Mouse (Mus musculus): ENCODE data around the gene Cideb. TPM values are rescaled to one million over a fixed set of nuclear protein-coding genes. Genes with fewer than 3 reads are reported as not detected.

Gene Cideb
- polyA plus RNA-seq, 1 experiment from 2014 or later = 8.1 TPM

DNA sequence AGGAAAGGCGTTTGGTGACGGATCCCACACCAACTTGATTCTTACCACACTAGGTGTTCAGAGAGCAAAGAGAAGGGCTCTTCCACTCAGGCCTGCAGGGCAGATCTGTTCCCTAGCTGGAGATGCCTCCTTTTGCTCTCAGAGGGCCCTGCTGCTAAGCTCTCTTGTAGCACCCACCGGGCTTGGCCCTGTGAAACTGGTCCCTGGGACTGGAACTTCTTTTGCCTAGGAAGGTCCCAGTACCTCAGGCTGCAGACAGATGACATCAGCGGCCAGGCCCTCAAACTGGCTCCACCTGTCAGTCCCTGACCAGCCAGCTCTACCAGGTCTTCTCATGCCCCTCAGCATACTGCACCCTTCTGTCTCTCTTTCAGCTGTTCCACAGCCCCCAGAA lies 44.5 kb downstream of the Cideb start, which contains the start of gene Tgm1:
Gene Tgm1 (minus strand): TSS at position 198 of the 394 bp plus-strand sequence.
- Histone ChIP-seq H3K4me1 (replicated peaks; ENCODE audit: control insufficient read depth, insufficient read depth, low read length) (peaks cover 9% of the 10 kb centered on the region; the same call in 1 of the 2 replicates), H3K9ac (ENCODE audit: low read length) (no peak within 1 kb of the TSS), H3K36me3 (ENCODE audit: control insufficient read depth, insufficient read depth, low read length) (peaks cover 27% of the 10 kb centered on the region), H3K4me2 (ENCODE audit: low read length) (peak within 1 kb of the TSS; percentile 48), H3K4me3 (ENCODE audit: low read depth, low read length) (peak within 1 kb of the TSS; percentile 14; the same call in 1 of the 2 replicates), H3K27me3 (replicated peaks; ENCODE audit: control insufficient read depth, insufficient read depth, low read length) (peaks cover 8% of the 10 kb centered on the region; the same call in 1 of the 2 replicates), H3K9me3 (ENCODE audit: control insufficient read depth, low read length) (no peaks in the 10 kb centered on the region), H3K27ac (ENCODE audit: low read depth) (no peak within 1 kb of the TSS)
- peak; percentile 62 for DNase-seq (ENCODE audit: low spot score)
- 23% methylated on average over 4 of the region's 4 CpGs for WGBS
- peak; percentile 21 for ATAC-seq (replicated peaks; ENCODE audit: low FRiP score, low TSS enrichment, low read depth)

DNA sequence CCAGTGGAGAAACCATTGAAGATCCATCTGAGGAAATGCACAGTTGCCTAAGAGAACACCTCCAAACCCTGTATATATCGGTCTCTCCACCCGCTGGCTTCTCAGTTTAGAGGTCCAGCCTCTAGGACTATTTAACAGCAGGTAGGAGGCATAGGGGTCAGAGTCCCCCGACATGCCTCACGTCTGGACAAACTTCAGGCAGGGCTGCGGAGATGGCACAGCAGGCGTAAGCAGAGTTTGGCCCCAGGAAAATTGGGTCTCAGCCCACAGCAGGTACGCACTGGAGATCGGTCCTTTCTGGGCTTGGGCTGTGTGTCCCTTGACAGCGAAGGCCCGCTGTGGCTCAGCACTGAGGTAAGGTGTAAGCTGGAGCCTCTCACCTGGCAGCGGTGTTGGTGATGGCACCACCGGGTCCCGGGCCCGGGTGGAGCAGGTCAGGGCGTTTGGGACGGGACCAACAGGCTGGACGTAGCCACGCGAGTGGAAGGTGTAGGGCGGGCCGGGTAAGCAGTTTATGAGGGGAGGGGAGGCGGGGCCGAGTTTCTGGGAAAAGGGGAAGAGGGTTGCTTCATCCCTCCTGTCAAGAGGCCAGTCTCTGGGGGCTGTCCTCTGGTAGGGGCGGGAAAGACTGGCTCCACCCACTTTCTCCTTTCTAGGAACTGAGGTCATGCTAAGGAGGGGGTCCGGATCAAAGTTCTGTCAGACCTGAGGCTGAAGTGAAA lies 45.1 kb downstream of the Cideb start:
- peak overlapping the region; percentile 14; the same call in 1 of the 2 replicates for H3K4me3 ChIP-seq (ENCODE audit: low read depth, low read length)
- peaks cover 22% of the 10 kb centered on the region for H3K36me3 ChIP-seq (ENCODE audit: control insufficient read depth, insufficient read depth, low read length)
- peaks cover 9% of the 10 kb centered on the region; the same call in 1 of the 2 replicates for H3K4me1 ChIP-seq (replicated peaks; ENCODE audit: control insufficient read depth, insufficient read depth, low read length)
- peak; percentile 51 for ATAC-seq (replicated peaks; ENCODE audit: low FRiP score, low TSS enrichment, low read depth)
- H3K27ac ChIP-seq (ENCODE audit: low read depth) = no peak overlapping the region
- no peak for DNase-seq (ENCODE audit: low spot score)
- WGBS = 16% methylated on average over 25 of the region's 25 CpGs
- peaks cover 8% of the 10 kb centered on the region; the same call in 1 of the 2 replicates for H3K27me3 ChIP-seq (replicated peaks; ENCODE audit: control insufficient read depth, insufficient read depth, low read length)
- H3K9ac ChIP-seq (ENCODE audit: low read length) = no peak overlapping the region
- H3K9me3 ChIP-seq (ENCODE audit: control insufficient read depth, low read length) = no peaks in the 10 kb centered on the region
- peak overlapping the region; percentile 48 for H3K4me2 ChIP-seq (ENCODE audit: low read length)

DNA sequence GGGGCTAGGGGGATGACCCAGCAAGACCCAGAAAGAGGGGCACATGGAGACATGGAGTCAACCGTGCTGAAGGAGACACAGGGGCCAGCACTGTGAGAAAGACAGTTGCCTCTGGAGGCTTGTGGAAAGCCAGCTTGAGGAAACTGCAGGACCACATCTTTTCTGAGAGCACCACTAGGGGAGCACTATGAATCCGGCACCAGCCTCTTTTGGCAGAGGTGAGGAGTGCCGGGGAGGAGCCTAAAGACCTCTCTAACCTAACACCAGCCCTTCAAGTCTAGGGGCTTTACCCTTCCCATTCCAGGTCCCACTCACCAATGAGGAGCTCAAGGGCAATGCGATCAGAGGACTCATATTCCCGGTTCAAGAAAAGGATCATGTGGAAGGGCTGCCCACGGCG lies 46.5 kb downstream of the Cideb start:
- DNase-seq (ENCODE audit: low spot score) (no peak), ATAC-seq (replicated peaks; ENCODE audit: low FRiP score, low TSS enrichment, low read depth) (no peak)
- Histone ChIP-seq H3K9me3 (ENCODE audit: control insufficient read depth, low read length) (no peaks in the 10 kb centered on the region), H3K4me1 (replicated peaks; ENCODE audit: control insufficient read depth, insufficient read depth, low read length) (peaks cover 9% of the 10 kb centered on the region; the same call in 1 of the 2 replicates), H3K36me3 (ENCODE audit: control insufficient read depth, insufficient read depth, low read length) (peaks cover 8% of the 10 kb centered on the region), H3K9ac (ENCODE audit: low read length) (no peak overlapping the region), H3K4me3 (ENCODE audit: low read depth, low read length) (no peak overlapping the region), H3K4me2 (ENCODE audit: low read length) (no peak overlapping the region), H3K27ac (ENCODE audit: low read depth) (no peak overlapping the region), H3K27me3 (replicated peaks; ENCODE audit: control insufficient read depth, insufficient read depth, low read length) (peaks cover 8% of the 10 kb centered on the region; the same call in 1 of the 2 replicates)
- 82% methylated on average over 7 of the region's 7 CpGs for WGBS

DNA sequence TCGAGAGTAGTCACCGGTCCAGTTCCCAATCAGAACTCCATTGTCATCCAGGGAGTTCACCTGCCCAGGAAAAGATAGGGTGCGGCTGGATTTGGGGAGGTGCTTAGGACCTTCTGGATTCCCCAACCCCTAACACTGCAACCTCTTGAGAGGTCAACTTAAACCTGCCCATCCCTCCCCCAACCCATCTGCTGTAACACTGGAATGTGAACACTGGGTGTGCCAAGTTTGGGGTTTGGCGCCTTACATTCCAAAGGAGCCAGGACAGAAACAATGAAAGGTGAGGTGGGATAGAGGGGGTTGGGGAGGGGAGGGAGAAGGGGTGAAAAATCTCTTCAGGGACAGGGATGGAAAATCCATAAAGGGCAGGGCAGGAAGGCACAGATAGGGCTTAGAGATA lies 48.7 kb downstream of the Cideb start:
- DNase-seq (ENCODE audit: low spot score) = no peak
- 79% methylated on average over 4 of the region's 4 CpGs for WGBS
- H3K36me3 ChIP-seq (ENCODE audit: control insufficient read depth, insufficient read depth, low read length) = no peaks in the 10 kb centered on the region
- no peak overlapping the region for H3K27ac ChIP-seq (ENCODE audit: low read depth)
- peaks cover 8% of the 10 kb centered on the region; the same call in 1 of the 2 replicates for H3K27me3 ChIP-seq (replicated peaks; ENCODE audit: control insufficient read depth, insufficient read depth, low read length)
- no peak overlapping the region for H3K9ac ChIP-seq (ENCODE audit: low read length)
- peaks cover 9% of the 10 kb centered on the region; the same call in 1 of the 2 replicates for H3K4me1 ChIP-seq (replicated peaks; ENCODE audit: control insufficient read depth, insufficient read depth, low read length)
- H3K4me2 ChIP-seq (ENCODE audit: low read length) = no peak overlapping the region
- no peak overlapping the region for H3K4me3 ChIP-seq (ENCODE audit: low read depth, low read length)
- ATAC-seq (replicated peaks; ENCODE audit: low FRiP score, low TSS enrichment, low read depth) = no peak
- no peaks in the 10 kb centered on the region for H3K9me3 ChIP-seq (ENCODE audit: control insufficient read depth, low read length)

DNA sequence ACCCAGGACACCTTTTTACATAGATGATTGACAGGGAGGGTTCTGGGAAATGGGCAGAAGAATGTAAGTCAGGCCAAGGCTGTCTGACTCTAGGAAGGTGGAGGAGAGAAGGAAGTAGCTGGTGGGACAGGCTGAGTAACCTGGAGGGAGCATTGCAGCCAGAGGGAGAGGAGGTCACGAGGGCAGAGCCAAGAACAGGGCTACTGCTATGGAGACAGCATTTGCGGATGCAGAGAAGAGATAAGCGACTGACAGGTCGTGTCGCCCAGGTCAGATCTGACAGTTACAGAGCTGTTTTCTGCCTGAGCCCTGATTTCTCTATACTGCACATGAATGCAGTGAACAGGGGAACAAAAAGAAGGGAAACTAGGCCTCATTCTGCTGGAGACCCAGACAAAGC lies 50.9 kb downstream of the Cideb start:
- no peaks in the 10 kb centered on the region for H3K4me1 ChIP-seq (replicated peaks; ENCODE audit: control insufficient read depth, insufficient read depth, low read length)
- H3K4me3 ChIP-seq (ENCODE audit: low read depth, low read length) = no peak overlapping the region
- H3K27ac ChIP-seq (ENCODE audit: low read depth) = no peak overlapping the region
- 67% methylated on average over 5 of the region's 5 CpGs for WGBS
- DNase-seq (ENCODE audit: low spot score) (no peak), ATAC-seq (replicated peaks; ENCODE audit: low FRiP score, low TSS enrichment, low read depth) (no peak)
- H3K9ac ChIP-seq (ENCODE audit: low read length) = no peak overlapping the region
- H3K36me3 ChIP-seq (ENCODE audit: control insufficient read depth, insufficient read depth, low read length) = no peaks in the 10 kb centered on the region
- no peaks in the 10 kb centered on the region for H3K9me3 ChIP-seq (ENCODE audit: control insufficient read depth, low read length)
- H3K4me2 ChIP-seq (ENCODE audit: low read length) = no peak overlapping the region
- 0 out of 2 replicates have a peak, but pooled peaks cover under 1% of the 10 kb centered on the region for H3K27me3 ChIP-seq (replicated peaks; ENCODE audit: control insufficient read depth, insufficient read depth, low read length)

DNA sequence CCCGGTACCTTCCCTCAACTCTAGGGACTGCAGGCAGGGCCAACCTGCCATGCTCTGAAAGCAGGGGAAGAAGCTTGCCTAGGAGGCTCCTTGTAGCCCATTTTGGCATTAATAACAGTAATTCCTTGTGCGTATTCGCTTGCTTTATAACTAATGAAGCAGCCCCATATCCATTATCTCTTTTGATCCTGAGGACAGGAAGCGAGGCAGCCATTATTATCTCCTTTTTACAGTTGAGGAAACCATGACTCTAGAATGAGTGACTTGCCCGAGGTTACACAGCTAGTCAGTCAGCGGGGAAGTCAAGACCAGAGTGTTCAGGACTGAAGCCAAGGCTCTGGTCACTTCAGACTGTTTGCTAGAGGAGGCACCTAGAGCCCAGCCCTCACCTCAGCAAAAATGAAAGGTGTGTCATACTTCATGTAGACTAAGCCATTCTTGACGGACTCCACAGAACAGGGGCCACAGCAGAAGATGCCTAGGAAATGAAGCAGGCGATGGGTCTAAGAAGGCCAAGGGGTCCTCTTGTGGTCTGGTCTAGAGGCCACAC lies 52.1 kb downstream of the Cideb start:
- WGBS = 86% methylated on average over 8 of the region's 8 CpGs
- no peaks in the 10 kb centered on the region for H3K4me1 ChIP-seq (replicated peaks; ENCODE audit: control insufficient read depth, insufficient read depth, low read length)
- H3K9ac ChIP-seq (ENCODE audit: low read length) = no peak overlapping the region
- no peak overlapping the region for H3K4me3 ChIP-seq (ENCODE audit: low read depth, low read length)
- H3K27ac ChIP-seq (ENCODE audit: low read depth) = no peak overlapping the region
- DNase-seq (ENCODE audit: low spot score) = no peak
- no peak for ATAC-seq (replicated peaks; ENCODE audit: low FRiP score, low TSS enrichment, low read depth)
- H3K4me2 ChIP-seq (ENCODE audit: low read length) = no peak overlapping the region
- no peaks in the 10 kb centered on the region for H3K9me3 ChIP-seq (ENCODE audit: control insufficient read depth, low read length)
- no peaks in the 10 kb centered on the region for H3K27me3 ChIP-seq (replicated peaks; ENCODE audit: control insufficient read depth, insufficient read depth, low read length)
- no peaks in the 10 kb centered on the region for H3K36me3 ChIP-seq (ENCODE audit: control insufficient read depth, insufficient read depth, low read length)

Other genes with a start within 250 kb of the Cideb start
- gene Cpne6, start 248.0 kb downstream of the Cideb start, polyA plus RNA-seq (2014; fragmentation: Nextera tagmentation; extraction: Ambion mirVana) = 0.37 and 0.48 TPM in 2 replicates
- gene Nrl, start 233.5 kb downstream of the Cideb start, polyA plus RNA-seq (2014; fragmentation: Nextera tagmentation; extraction: Ambion mirVana) = not detected in 2 replicates
- 42.8 and 47.4 TPM in 2 replicates for gene Pck2, start 218.2 kb downstream of the Cideb start, polyA plus RNA-seq (2014; fragmentation: Nextera tagmentation; extraction: Ambion mirVana)
- gene Dcaf11, start 198.5 kb downstream of the Cideb start, polyA plus RNA-seq (2014; fragmentation: Nextera tagmentation; extraction: Ambion mirVana) = 70.9 and 71.5 TPM in 2 replicates
- gene A730061H03Rik, start 198.1 kb downstream of the Cideb start, polyA plus RNA-seq (2014; fragmentation: Nextera tagmentation; extraction: Ambion mirVana) = 0.64 and 0.81 TPM in 2 replicates
- 0.19 and 0.43 TPM in 2 replicates for gene Fitm1, start 182.8 kb downstream of the Cideb start, polyA plus RNA-seq (2014; fragmentation: Nextera tagmentation; extraction: Ambion mirVana)
- gene Psme1, start 180.3 kb downstream of the Cideb start, polyA plus RNA-seq (2014; fragmentation: Nextera tagmentation; extraction: Ambion mirVana) = 200 TPM in 2 replicates
- 6.3 and 7.0 TPM in 2 replicates for gene Emc9, start 173.2 kb downstream of the Cideb start, polyA plus RNA-seq (2014; fragmentation: Nextera tagmentation; extraction: Ambion mirVana)
- 331 and 332 TPM in 2 replicates for gene Psme2, start 167.3 kb downstream of the Cideb start, polyA plus RNA-seq (2014; fragmentation: Nextera tagmentation; extraction: Ambion mirVana)
- 15.9 and 20.1 TPM in 2 replicates for gene Rnf31, start 166.8 kb downstream of the Cideb start, polyA plus RNA-seq (2014; fragmentation: Nextera tagmentation; extraction: Ambion mirVana)
- 8.9 and 9.1 TPM in 2 replicates for gene Irf9, start 154.9 kb downstream of the Cideb start, polyA plus RNA-seq (2014; fragmentation: Nextera tagmentation; extraction: Ambion mirVana)
- gene Rec8, start 140.4 kb downstream of the Cideb start, polyA plus RNA-seq (2014; fragmentation: Nextera tagmentation; extraction: Ambion mirVana) = 6.2 and 8.1 TPM in 2 replicates
- 93.6 and 95.7 TPM in 2 replicates for gene Ipo4, start 122.5 kb downstream of the Cideb start, polyA plus RNA-seq (2014; fragmentation: Nextera tagmentation; extraction: Ambion mirVana)
- 1.6 and 1.9 TPM in 2 replicates for gene Gm49378, start 120.6 kb downstream of the Cideb start, polyA plus RNA-seq (2014; fragmentation: Nextera tagmentation; extraction: Ambion mirVana)
- gene Tm9sf1, start 114.7 kb downstream of the Cideb start, polyA plus RNA-seq (2014; fragmentation: Nextera tagmentation; extraction: Ambion mirVana) = 112 and 114 TPM in 2 replicates
- 1.7 and 1.9 TPM in 2 replicates for gene Tssk4, start 108.3 kb downstream of the Cideb start, polyA plus RNA-seq (2014; fragmentation: Nextera tagmentation; extraction: Ambion mirVana)
- gene Mdp1, start 98.0 kb downstream of the Cideb start, polyA plus RNA-seq (2014; fragmentation: Nextera tagmentation; extraction: Ambion mirVana) = 53.8 and 58.9 TPM in 2 replicates
- gene Gmpr2, start 86.5 kb downstream of the Cideb start, polyA plus RNA-seq (2014; fragmentation: Nextera tagmentation; extraction: Ambion mirVana) = 53.5 and 62.5 TPM in 2 replicates
- gene Nedd8, start 86.3 kb downstream of the Cideb start, polyA plus RNA-seq (2014; fragmentation: Nextera tagmentation; extraction: Ambion mirVana) = 547 and 563 TPM in 2 replicates
- 46.4 and 49.1 TPM in 2 replicates for gene Tinf2, start 76.6 kb downstream of the Cideb start, polyA plus RNA-seq (2014; fragmentation: Nextera tagmentation; extraction: Ambion mirVana)
- 1.3 and 1.6 TPM in 2 replicates for gene Tgm1, start 44.5 kb downstream of the Cideb start, polyA plus RNA-seq (2014; fragmentation: Nextera tagmentation; extraction: Ambion mirVana)
- 29.7 and 32.7 TPM in 2 replicates for gene Rabggta, start 36.2 kb downstream of the Cideb start, polyA plus RNA-seq (2014; fragmentation: Nextera tagmentation; extraction: Ambion mirVana)
- 81.9 and 84.3 TPM in 2 replicates for gene Dhrs1, start 12.8 kb downstream of the Cideb start, polyA plus RNA-seq (2014; fragmentation: Nextera tagmentation; extraction: Ambion mirVana)
- 42.8 and 45.0 TPM in 2 replicates for gene Nop9, start 12.8 kb downstream of the Cideb start, polyA plus RNA-seq (2014; fragmentation: Nextera tagmentation; extraction: Ambion mirVana)
- 0.08 and 0.65 TPM in 2 replicates for gene Ltb4r2, start 3.0 kb upstream of the Cideb start, polyA plus RNA-seq (2014; fragmentation: Nextera tagmentation; extraction: Ambion mirVana)
- gene Ltb4r1, start 7.5 kb upstream of the Cideb start, polyA plus RNA-seq (2014; fragmentation: Nextera tagmentation; extraction: Ambion mirVana) = 0.30 and 0.38 TPM in 2 replicates
- gene Adcy4, start 25.6 kb upstream of the Cideb start, polyA plus RNA-seq (2014; fragmentation: Nextera tagmentation; extraction: Ambion mirVana) = 5.8 and 7.2 TPM in 2 replicates
- 48.5 and 51.7 TPM in 2 replicates for gene Ripk3, start 30.4 kb upstream of the Cideb start, polyA plus RNA-seq (2014; fragmentation: Nextera tagmentation; extraction: Ambion mirVana)
- 34.3 and 37.4 TPM in 2 replicates for gene Nfatc4, start 64.7 kb upstream of the Cideb start, polyA plus RNA-seq (2014; fragmentation: Nextera tagmentation; extraction: Ambion mirVana)
- gene Nynrin, start 95.6 kb upstream of the Cideb start, polyA plus RNA-seq (2014; fragmentation: Nextera tagmentation; extraction: Ambion mirVana) = 15.9 and 18.6 TPM in 2 replicates
- gene Cbln3, start 125.9 kb upstream of the Cideb start, polyA plus RNA-seq (2014; fragmentation: Nextera tagmentation; extraction: Ambion mirVana) = 0.18 and 0.23 TPM in 2 replicates
- 10.4 and 11.2 TPM in 2 replicates for gene Khnyn, start 126.5 kb upstream of the Cideb start, polyA plus RNA-seq (2014; fragmentation: Nextera tagmentation; extraction: Ambion mirVana)
- gene Sdr39u1, start 141.8 kb upstream of the Cideb start, polyA plus RNA-seq (2014; fragmentation: Nextera tagmentation; extraction: Ambion mirVana) = 66.2 and 70.4 TPM in 2 replicates
- 0.95 and 1.1 TPM in 2 replicates for gene Cma1, start 186.2 kb upstream of the Cideb start, polyA plus RNA-seq (2014; fragmentation: Nextera tagmentation; extraction: Ambion mirVana)
- gene Cma2, start 192.5 kb upstream of the Cideb start, polyA plus RNA-seq (2014; fragmentation: Nextera tagmentation; extraction: Ambion mirVana) = not detected in 2 replicates